Mouse (Mus musculus) cortical plate, adult 2 months (tissue): ENCODE results near the gene Rad51b. TPM values are rescaled to one million over a fixed set of nuclear protein-coding genes. Genes with fewer than 3 reads are reported as not detected.

ENCODE experiments used
- H3K27ac ChIP-seq: fragments of 200-500 bp; 2 replicates; pipeline ENCODE4 v1.5.1; 2012; ENCODE audit warnings: low read length, control low read depth, inconsistent platforms; ENCODE audit not compliant: insufficient read depth
- H3K4me1 ChIP-seq: fragments of 200-500 bp; 2 replicates; pipeline ENCODE4 v1.6.1; 2011; ENCODE audit warnings: low read length; ENCODE audit not compliant: control insufficient read depth, insufficient read depth
- H3K4me3 ChIP-seq: fragments of 200-500 bp; 2 replicates; pipeline ENCODE4 v1.5.1; 2011; ENCODE audit warnings: mild to moderate bottlenecking, low read length, control low read depth; ENCODE audit not compliant: insufficient read depth
- CTCF ChIP-seq: fragments of 200-500 bp; IDR thresholded peaks from 2 replicates; pipeline ENCODE4 v1.5.1; 2011; ENCODE audit warnings: mild to moderate bottlenecking, control low read depth, low read length; ENCODE audit not compliant: insufficient read depth; ENCODE audit errors: extremely low read depth
- POLR2A ChIP-seq: fragments of 200-500 bp; IDR thresholded peaks from 2 replicates; pipeline ENCODE4 v1.6.1; 2011; ENCODE audit warnings: mild to moderate bottlenecking, low read length, control low read depth; ENCODE audit not compliant: insufficient read depth; ENCODE audit errors: extremely low read depth
- polyA plus RNA-seq: library from polyadenylated mRNA; depleted of rRNA; stranded (reverse); fragments of >200 nt; gene quantifications from 2 replicates; pipeline ENCODE4 v1.2.3, GENCODE M21; 2012

Rad51b gene
- polyA plus RNA-seq, 1 experiment, result 0.17 TPM

DNA sequence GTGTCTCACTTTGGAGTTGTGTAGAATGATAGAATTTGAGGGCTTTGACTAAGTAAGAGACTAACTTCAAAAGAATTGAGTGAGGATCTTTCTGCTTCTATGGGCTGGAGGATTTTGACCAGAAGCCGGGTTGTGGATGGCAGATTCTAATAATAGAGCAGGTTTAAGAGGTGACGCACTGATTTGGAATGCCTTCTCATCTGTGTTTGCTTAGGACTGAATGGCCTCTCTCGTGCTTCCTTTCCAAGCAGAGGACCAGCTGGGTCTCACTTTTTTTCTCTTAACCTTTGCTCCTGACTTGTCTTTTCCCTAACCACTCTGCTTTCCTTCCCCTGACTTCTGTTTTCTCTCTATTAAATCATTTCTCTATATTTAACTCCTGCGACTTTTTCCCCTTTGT lies 301.4 kb downstream of the Rad51b start:
- no peaks in the 10 kb centered on the region for H3K4me1 ChIP-seq
- TF ChIP-seq CTCF, result no peak
- no peak for TF ChIP-seq POLR2A
- no peak overlapping the region for H3K27ac ChIP-seq
- no peak overlapping the region for H3K4me3 ChIP-seq

GRCm38 (mm10) chr12:79598901-79599300 lies 301.8 kb downstream of the Rad51b start:
- H3K4me3 ChIP-seq, result no peak overlapping the region
- TF ChIP-seq POLR2A, result no peak
- TF ChIP-seq CTCF, result no peak
- H3K27ac ChIP-seq, result no peak overlapping the region
- no peaks in the 10 kb centered on the region for H3K4me1 ChIP-seq

GRCm38 (mm10) chr12:79600149-79600769 lies 303.2 kb downstream of the Rad51b start:
- no peak for TF ChIP-seq POLR2A
- H3K4me3 ChIP-seq, result no peak overlapping the region
- no peak overlapping the region for H3K27ac ChIP-seq
- no peaks in the 10 kb centered on the region for H3K4me1 ChIP-seq

GRCm38 (mm10) chr12:79602641-79603040 lies 305.6 kb downstream of the Rad51b start:
- TF ChIP-seq POLR2A (no peak), CTCF (no peak)
- Histone ChIP-seq H3K27ac (no peak overlapping the region), H3K4me1 (no peaks in the 10 kb centered on the region), H3K4me3 (no peak overlapping the region)

DNA sequence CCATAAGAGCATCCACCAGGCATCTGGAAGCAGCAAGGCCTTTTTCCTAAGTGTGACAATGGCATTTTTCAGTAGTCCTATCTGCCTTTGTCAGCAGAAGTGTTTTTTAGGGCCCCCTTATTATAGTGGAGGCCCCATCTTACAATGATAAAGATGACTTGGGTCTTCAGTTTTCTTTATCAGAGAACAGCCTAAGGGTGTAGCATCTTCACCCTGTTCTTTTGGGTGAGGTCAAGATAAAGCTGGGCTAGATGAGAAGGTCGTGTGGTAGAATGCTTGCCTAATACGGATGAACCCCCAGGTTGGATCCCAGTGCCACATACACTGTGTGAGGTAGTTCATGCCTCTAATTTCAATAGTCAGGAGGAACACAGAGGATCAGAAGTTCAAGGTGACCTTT lies 307.8 kb downstream of the Rad51b start:
- TF ChIP-seq CTCF, result no peak
- TF ChIP-seq POLR2A, result no peak

DNA sequence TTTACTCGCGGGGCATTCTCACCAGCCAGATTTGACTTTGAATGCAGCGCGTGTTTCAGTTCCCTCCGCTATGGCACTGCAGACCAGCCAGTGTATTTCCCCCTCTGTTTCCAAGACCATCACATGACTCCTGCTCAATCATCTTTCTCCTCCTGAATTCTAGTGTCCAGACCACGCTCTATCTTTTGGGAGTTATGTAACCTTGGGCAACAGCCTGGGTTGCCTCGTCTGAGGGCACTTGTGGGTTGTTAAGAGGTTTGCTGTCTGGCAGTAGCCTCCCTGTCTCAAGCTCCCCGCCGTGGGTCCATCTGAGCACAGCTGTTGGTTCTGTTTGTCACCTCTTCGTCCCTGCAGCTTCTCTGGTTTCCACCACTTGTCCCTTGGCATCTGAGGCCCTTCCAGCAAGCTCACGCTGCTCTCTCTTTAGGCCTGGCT lies 309.1 kb downstream of the Rad51b start:
- H3K4me1 ChIP-seq, result no peaks in the 10 kb centered on the region
- no peak overlapping the region for H3K4me3 ChIP-seq
- TF ChIP-seq CTCF (no peak), POLR2A (no peak)
- no peak overlapping the region for H3K27ac ChIP-seq

More for the DNA sequence above, 307.8 kb downstream of the Rad51b start:
- Histone ChIP-seq H3K4me1 (no peaks in the 10 kb centered on the region), H3K27ac (no peak overlapping the region), H3K4me3 (no peak overlapping the region)

DNA sequence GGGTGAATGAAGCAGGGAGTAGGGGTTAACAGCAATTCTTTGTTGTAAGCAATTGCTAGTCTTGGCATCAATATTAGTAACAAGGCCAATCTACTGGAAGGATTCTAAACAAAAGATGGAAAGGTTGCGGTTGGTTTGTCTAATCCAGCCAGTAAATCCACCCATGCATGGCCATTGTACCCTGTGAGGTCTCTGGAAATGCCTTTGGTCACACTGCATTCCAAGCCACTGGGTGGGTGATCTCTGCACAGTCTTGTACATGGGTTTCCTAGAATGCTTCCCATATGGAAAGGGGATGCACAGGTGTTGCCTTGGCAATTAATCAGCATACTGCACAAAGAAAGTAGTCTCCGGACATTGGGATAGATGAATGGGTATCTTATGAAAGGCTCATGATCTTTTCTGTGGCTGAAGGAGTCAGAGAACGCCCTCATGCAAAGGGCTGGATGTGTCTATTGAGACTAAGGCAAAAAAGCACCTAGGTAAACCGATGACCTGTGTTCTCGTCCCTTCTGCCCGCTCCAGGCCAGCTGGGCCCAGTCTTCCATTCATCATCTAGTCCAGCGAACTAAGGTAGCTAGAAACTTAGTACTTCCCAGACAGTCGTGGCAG lies 312.4 kb downstream of the Rad51b start:
- TF ChIP-seq POLR2A (no peak), CTCF (no peak)
- H3K4me3 ChIP-seq, result no peak overlapping the region
- H3K4me1 ChIP-seq, result no peaks in the 10 kb centered on the region
- no peak overlapping the region for H3K27ac ChIP-seq

GRCm38 (mm10) chr12:79610511-79611103 lies 313.5 kb downstream of the Rad51b start:
- no peak for TF ChIP-seq POLR2A
- no peak for TF ChIP-seq CTCF
- Histone ChIP-seq H3K27ac (no peak overlapping the region), H3K4me1 (no peaks in the 10 kb centered on the region), H3K4me3 (no peak overlapping the region)

GRCm38 (mm10) chr12:79611665-79612064 lies 314.6 kb downstream of the Rad51b start:
- H3K4me1 ChIP-seq, result no peaks in the 10 kb centered on the region
- H3K27ac ChIP-seq, result no peak overlapping the region
- H3K4me3 ChIP-seq, result no peak overlapping the region
- no peak for TF ChIP-seq CTCF

DNA sequence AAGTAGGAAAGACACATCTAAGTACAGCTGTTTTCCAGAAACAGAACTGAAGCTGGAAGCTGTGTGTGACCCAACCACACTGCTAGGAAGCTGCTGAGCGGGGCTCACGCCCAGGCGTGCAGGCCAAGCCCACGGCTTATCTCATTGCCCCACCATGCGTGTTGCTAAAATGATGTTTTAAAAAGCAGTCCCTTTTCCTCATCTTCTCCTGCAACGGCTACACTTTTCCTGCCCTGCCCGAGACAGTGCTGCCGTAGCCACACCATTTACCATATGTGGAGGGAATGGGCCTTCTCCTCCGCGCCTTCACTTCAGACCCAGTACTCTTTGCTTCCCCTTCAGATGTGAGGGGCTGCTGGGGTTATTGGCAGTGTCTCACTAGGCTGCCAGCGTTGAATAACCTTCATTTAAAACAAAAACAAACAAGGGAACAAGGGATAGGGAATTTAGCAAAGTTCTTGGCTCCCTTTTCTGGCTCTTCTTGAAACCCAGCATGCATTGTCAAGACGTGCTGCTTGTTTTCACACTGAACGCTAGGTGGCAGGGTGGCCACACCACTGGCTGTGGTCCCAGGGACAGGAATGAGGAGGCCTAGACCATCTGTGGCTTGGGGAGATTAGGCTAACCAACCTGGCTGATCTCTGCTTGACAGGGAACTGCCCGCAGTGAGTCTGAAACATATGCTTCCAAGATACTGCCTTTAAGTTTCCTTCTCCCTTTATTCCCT lies 315.4 kb downstream of the Rad51b start:
- TF ChIP-seq POLR2A, result no peak
- peak; percentile 99 for TF ChIP-seq CTCF
- Histone ChIP-seq H3K27ac (no peak overlapping the region), H3K4me3 (no peak overlapping the region), H3K4me1 (no peaks in the 10 kb centered on the region)
